Mouse (Mus musculus): ENCODE results near the gene Prtg. TPM values are rescaled to one million over a fixed set of nuclear protein-coding genes. Genes with fewer than 3 reads are reported as not detected.

Gene Prtg
- 0.40 and 0.52 TPM in 2 replicates for polyA plus RNA-seq (2015; fragmentation: Nextera tagmentation; extraction: Ambion mirVana)

DNA sequence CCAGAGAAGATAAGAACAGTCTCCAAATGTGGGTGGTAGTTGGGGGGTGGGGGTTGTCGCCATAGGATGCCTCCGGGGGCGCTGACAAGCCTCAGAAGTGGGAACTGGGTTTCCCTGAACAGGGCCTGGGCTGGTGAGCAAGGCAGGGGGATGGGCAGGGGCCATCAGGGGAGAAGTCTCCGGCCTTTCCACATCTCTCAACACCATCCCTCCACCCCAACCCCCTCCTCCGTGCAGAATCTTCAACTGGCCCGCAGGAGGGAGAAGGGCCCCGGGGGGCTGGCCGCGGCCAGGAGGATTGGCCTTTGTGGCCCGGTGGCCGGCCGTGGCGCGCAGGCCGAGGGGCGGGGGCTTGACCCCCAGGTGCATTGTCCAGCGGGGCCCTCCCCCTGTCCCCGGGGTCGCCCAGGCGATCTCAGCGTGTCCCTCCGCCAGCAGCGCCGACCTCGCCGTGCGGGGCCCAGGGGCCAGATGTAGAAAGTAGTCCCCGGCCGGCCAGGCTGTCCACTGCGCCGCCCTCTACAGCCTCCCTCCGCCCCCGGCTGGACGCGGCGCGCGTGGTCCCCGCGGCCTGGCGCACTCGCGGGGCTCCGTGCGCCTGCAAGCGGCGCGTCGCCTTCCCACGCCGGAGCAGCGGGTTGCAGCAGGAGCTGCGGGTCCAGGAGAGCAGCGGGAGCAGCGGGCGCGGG lies at the start of gene Prtg:
TSS of gene Prtg (plus strand) at position 144 of the 689 bp plus-strand sequence.
- peak; percentile 70 for ATAC-seq
- peak within 1 kb of the TSS; percentile 99 for H3K4me2 ChIP-seq (replicated peaks)
- no peaks in the 10 kb centered on the region; the same call in 1 of the 2 replicates for H3K27me3 ChIP-seq (replicated peaks)
- no peaks in the 10 kb centered on the region for H3K9me3 ChIP-seq
- H3K27ac ChIP-seq: peak within 1 kb of the TSS; percentile 66
- H3K36me3 ChIP-seq: no peaks in the 10 kb centered on the region
- WGBS: under 1% methylated on average over 57 of the region's 57 CpGs
- H3K4me3 ChIP-seq (replicated peaks): peak within 1 kb of the TSS; percentile 87
- H3K9ac ChIP-seq: peak within 1 kb of the TSS; percentile 78
- H3K4me1 ChIP-seq (replicated peaks): 0 out of 2 replicates have a peak, but pooled peaks cover 8% of the 10 kb centered on the region

DNA sequence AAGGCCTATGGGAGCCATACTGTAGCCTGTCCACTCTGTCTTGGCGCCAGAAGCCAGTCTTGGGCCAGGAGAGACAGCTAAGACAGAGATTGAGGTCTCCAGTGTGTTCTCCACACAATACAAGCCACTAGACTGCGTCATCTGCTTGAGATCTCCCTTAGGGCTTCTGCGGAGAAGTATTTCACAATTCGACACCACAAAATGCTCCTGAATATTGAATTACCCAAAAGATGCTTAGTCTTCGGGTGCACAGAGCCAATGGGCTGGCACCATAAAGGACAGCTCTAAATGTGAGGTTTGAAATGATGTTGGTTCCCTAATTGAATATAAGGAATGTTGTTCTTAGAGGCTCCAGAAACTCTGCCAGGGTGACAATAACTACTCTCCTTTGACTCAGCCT lies 49.5 kb upstream of the Prtg start:
- Histone ChIP-seq H3K4me1 (replicated peaks) (0 out of 2 replicates have a peak, but pooled peaks cover 4% of the 10 kb centered on the region), H3K4me2 (replicated peaks) (no peak overlapping the region), H3K4me3 (replicated peaks) (no peak overlapping the region), H3K36me3 (no peaks in the 10 kb centered on the region), H3K27ac (no peak overlapping the region), H3K27me3 (replicated peaks) (no peaks in the 10 kb centered on the region), H3K9ac (no peak overlapping the region), H3K9me3 (no peaks in the 10 kb centered on the region)
- ATAC-seq: no peak
- WGBS: 89% methylated on average over 5 of the region's 5 CpGs

DNA sequence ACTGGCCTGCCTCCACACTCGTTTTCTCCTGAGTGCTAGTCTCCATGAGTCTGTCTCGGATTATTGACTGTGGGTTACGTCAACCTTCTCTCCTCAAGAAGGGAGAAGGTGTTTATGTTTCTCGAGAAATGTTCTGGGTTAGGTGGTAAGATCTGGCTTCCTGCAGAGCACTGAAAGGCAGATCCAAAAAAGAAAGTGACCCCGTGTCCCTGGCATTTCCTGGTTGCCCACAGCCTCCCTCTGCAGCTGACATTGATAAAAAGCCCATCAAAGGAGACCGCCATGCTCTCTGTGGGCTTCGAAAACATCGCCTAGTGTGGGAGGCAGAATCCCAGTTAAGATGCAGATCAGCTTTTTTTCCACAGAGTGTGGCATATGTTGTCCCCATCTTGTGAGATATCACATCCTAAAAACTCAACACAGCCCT lies 48.0 kb upstream of the Prtg start:
- ATAC-seq: no peak
- Histone ChIP-seq H3K36me3 (no peaks in the 10 kb centered on the region), H3K27me3 (replicated peaks) (no peaks in the 10 kb centered on the region), H3K4me1 (replicated peaks) (peaks cover 12% of the 10 kb centered on the region), H3K4me2 (replicated peaks) (no peak overlapping the region), H3K9ac (no peak overlapping the region), H3K4me3 (replicated peaks) (no peak overlapping the region), H3K27ac (no peak overlapping the region), H3K9me3 (no peaks in the 10 kb centered on the region)
- 34% methylated on average over 8 of the region's 8 CpGs for WGBS

DNA sequence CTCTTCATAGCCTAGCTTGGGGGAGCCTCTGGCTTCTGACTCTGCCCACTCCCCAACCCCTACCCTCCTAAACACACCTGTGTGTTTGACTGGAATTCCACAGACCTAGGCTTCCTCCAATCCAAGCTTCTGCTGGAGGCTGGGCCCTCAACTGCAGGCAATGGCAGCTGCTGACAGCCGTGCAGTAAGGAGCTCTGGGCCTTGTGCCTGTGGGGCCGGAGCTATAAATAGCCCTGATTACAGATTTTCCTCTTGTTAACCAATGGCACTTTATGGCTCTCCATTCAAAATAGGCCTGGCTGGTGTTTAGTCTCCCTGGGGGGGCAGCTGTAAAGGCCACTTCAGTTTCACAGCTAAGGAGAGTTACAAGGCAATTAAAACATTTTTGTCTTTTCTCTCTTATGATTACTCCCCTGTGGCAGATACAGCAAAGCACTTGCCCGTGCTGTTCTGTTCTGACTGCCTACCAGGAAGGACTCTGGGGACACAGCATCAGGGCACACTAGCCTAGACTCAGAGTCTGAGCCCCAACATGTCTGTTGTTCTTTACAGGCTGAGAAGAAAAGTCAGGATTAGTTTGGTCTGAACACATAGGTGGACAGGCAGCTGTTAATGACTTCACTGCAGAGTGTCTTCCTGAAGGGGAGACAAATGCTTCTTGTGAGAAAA lies 43.5 kb upstream of the Prtg start:
- 0 out of 2 replicates have a peak overlapping the region, but pooled peaks have one; percentile 17 for H3K4me2 ChIP-seq (replicated peaks)
- 8% methylated on average over 3 of the region's 3 CpGs for WGBS
- no peak overlapping the region for H3K9ac ChIP-seq
- no peak overlapping the region for H3K4me3 ChIP-seq (replicated peaks)
- no peaks in the 10 kb centered on the region for H3K9me3 ChIP-seq
- ATAC-seq: peak; percentile 84
- no peaks in the 10 kb centered on the region for H3K36me3 ChIP-seq
- no peaks in the 10 kb centered on the region for H3K27me3 ChIP-seq (replicated peaks)
- peak overlapping the region; percentile 55 for H3K27ac ChIP-seq
- H3K4me1 ChIP-seq (replicated peaks): peaks cover 10% of the 10 kb centered on the region

DNA sequence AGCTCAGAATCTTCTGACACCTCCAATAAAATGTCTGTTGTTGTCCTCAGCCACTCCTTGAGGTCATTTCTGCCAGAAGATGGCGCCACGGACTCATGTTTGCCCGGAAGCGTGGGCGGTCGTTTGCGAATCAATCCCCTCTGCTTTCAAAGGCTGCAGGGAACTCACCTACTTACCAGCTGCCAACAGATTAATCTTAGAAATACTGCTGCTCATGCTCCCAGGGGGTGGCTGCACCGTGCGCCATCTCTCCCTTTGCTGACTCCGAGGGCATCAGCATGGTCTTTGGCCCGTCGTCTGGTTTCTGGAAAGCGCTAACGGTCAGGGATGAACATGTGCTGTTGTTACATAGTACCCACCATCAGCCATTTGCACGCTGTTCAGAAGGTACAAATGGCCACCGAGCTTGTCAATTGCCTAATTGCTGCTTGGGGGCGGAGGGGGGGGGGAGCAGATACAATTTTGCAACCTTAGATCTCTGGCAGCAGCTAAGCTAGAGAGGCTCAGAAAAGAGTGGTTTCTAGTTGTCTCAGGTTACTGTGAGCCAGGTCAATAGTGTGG lies 39.8 kb upstream of the Prtg start:
- Histone ChIP-seq H3K9ac (peak overlapping the region; percentile 5; the same call in 1 of the 2 replicates), H3K9me3 (no peaks in the 10 kb centered on the region), H3K27me3 (replicated peaks) (no peaks in the 10 kb centered on the region), H3K4me2 (replicated peaks) (peak overlapping the region; percentile 64), H3K4me3 (replicated peaks) (peak overlapping the region; percentile 23), H3K4me1 (replicated peaks) (peaks cover 8% of the 10 kb centered on the region), H3K27ac (no peak overlapping the region), H3K36me3 (no peaks in the 10 kb centered on the region)
- peak; percentile 70 for ATAC-seq
- under 1% methylated on average over 17 of the region's 17 CpGs for WGBS

DNA sequence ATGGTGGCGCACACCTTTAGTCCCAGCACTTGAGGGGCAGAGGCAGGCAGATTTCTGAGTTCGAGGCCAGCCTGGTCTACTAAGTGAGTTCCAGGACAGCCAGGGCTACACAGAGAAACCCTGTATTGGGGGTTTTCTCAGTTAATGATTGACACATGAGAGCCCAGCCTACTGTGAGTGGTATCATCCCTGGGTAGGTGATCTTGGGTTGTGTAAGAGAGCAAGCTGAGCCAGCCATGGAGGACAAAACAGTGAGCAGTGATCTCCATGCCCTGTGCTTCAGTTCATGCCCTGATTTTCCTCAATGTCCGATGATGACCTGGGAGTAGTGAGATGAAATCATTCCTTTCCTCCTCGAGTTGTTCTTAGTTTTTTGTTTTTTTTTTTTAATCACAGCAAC lies 31.7 kb upstream of the Prtg start:
- Histone ChIP-seq H3K9ac (no peak overlapping the region), H3K4me1 (replicated peaks) (peaks cover 9% of the 10 kb centered on the region), H3K36me3 (no peaks in the 10 kb centered on the region), H3K9me3 (no peaks in the 10 kb centered on the region), H3K4me2 (replicated peaks) (no peak overlapping the region), H3K4me3 (replicated peaks) (no peak overlapping the region), H3K27ac (no peak overlapping the region), H3K27me3 (replicated peaks) (no peaks in the 10 kb centered on the region)
- 86% methylated on average over 4 of the region's 4 CpGs for WGBS
- ATAC-seq: no peak

DNA sequence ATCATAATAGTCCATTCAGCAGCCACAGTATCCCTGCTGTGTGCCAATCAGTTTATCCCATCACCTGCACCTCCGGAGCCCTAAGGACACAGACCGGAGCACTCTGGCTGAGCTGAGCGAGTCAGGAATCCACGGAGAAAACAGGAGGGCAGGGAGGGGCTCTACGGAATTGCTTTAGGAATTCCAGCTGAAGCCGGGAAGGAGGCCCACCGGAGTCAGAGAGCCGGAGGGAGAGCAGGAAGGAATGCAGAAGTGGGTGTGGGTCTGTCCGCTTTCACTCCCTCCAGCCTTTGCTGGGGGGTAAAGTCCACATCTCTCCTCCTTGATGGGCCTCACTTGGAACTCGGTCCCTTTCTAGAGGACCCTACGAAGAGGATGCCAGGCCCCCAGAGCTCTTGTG lies 27.7 kb upstream of the Prtg start:
- Histone ChIP-seq H3K4me2 (replicated peaks) (peak overlapping the region; percentile 43), H3K9me3 (no peaks in the 10 kb centered on the region), H3K9ac (no peak overlapping the region), H3K27me3 (replicated peaks) (no peaks in the 10 kb centered on the region), H3K27ac (peak overlapping the region; percentile 7; the same call in 1 of the 2 replicates), H3K4me1 (replicated peaks) (peaks cover 25% of the 10 kb centered on the region), H3K4me3 (replicated peaks) (0 out of 2 replicates have a peak overlapping the region, but pooled peaks have one; percentile 7), H3K36me3 (no peaks in the 10 kb centered on the region)
- WGBS: 21% methylated on average over 11 of the region's 11 CpGs
- ATAC-seq: peak; percentile 77

DNA sequence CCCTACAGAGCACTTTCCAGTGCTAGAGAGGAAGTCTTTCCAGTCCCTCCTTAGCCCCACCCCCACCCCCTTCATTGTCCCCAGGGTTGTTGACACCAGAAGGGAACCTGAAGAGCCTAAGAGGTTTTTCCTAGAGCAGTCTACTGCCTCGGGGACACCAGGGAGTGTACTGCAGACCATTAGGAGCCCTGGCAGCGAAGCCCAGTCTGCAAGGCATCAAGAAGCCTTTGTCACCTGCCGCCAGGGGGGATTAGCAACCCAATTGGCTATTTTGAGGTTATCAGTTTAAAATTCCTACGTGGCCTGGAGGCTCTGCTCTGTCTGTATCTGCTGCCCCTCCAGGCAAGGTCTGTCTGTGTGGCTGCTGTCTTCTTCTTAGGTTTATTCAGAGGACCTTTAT lies 26.9 kb upstream of the Prtg start:
- H3K4me2 ChIP-seq (replicated peaks): peak overlapping the region; percentile 28; the same call in 1 of the 2 replicates
- H3K9me3 ChIP-seq: no peaks in the 10 kb centered on the region
- peak; percentile 26; the same call in 1 of the 2 replicates for ATAC-seq
- H3K27ac ChIP-seq: peak overlapping the region; percentile 73
- H3K4me1 ChIP-seq (replicated peaks): peaks cover 25% of the 10 kb centered on the region
- no peaks in the 10 kb centered on the region for H3K36me3 ChIP-seq
- no peak overlapping the region for H3K9ac ChIP-seq
- H3K4me3 ChIP-seq (replicated peaks): no peak overlapping the region
- 10% methylated on average over 4 of the region's 4 CpGs for WGBS
- no peaks in the 10 kb centered on the region for H3K27me3 ChIP-seq (replicated peaks)

DNA sequence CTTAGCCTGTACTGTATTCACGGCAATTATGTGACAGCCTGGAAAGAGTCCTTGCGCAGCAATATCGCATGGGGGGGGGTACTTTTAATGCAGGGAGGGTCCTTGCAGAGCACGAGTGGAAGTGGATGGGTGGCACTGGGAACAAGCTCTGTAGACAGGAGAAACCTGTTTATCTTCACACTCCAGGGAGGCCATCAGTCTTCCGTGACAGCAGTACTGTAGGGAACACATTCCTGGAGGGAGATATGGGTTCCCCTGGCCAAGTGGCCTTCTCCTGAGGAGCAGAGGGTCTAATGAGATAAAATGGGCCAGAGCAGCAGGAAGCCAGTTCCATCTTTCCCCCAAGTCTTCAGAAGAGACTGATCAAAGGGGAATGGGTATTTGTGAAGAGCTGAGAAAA lies 26.0 kb upstream of the Prtg start:
- peak overlapping the region; percentile 28; the same call in 1 of the 2 replicates for H3K4me2 ChIP-seq (replicated peaks)

DNA sequence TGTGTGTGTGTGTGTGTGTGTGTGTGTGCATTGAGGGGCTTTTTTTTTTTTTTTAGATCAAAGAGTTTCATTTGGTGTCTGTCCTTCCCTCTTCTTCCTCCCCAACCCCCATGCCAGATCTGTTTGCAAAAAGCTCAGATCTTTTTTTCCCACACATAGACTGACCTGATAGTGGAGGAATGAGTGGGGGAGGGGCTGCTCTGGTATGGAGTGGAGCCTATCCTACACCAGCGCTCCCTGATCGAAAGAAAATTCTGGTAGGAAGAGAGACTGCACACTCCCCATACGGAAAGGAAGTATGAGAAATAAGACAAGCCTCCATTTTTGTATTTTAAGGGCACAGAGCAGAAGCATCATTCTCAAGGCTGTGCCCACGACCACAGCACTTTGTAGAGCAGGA lies 25.2 kb upstream of the Prtg start:
- 28% methylated on average over 4 of the region's 4 CpGs for WGBS
- Histone ChIP-seq H3K27ac (no peak overlapping the region), H3K4me1 (replicated peaks) (peaks cover 25% of the 10 kb centered on the region), H3K9ac (no peak overlapping the region), H3K27me3 (replicated peaks) (no peaks in the 10 kb centered on the region), H3K4me2 (replicated peaks) (no peak overlapping the region), H3K4me3 (replicated peaks) (no peak overlapping the region), H3K9me3 (no peaks in the 10 kb centered on the region), H3K36me3 (no peaks in the 10 kb centered on the region)
- no peak for ATAC-seq

More for the DNA sequence above, 26.0 kb upstream of the Prtg start:
- Histone ChIP-seq H3K9ac (no peak overlapping the region), H3K27me3 (replicated peaks) (no peaks in the 10 kb centered on the region), H3K27ac (0 out of 2 replicates have a peak overlapping the region, but pooled peaks have one; percentile 48), H3K4me3 (replicated peaks) (no peak overlapping the region), H3K36me3 (no peaks in the 10 kb centered on the region), H3K9me3 (no peaks in the 10 kb centered on the region), H3K4me1 (replicated peaks) (peaks cover 25% of the 10 kb centered on the region)
- 19% methylated on average over 5 of the region's 5 CpGs for WGBS
- ATAC-seq: no peak

DNA sequence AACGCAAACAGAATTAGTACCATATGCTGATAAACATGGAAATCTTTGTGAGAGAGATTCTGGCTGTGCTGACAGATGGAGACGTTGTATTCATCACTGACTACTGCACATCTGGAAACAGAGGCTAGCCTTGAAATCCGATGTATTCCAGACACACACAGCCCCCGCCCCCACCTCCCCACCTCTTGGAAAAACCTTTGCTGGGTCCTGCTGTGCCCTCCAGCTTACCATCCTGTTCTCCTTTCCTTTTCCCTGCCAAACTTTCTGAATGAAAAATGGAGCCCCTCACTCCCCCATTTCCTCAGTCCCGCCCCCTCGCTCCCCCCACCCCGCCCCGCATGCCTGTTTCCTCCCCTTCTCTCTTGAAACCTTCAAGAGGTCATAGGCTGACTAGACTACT lies 24.6 kb upstream of the Prtg start:
- no peaks in the 10 kb centered on the region for H3K9me3 ChIP-seq
- H3K36me3 ChIP-seq: no peaks in the 10 kb centered on the region
- no peak for ATAC-seq
- H3K4me2 ChIP-seq (replicated peaks): no peak overlapping the region
- no peak overlapping the region for H3K4me3 ChIP-seq (replicated peaks)
- H3K4me1 ChIP-seq (replicated peaks): peaks cover 25% of the 10 kb centered on the region
- H3K27me3 ChIP-seq (replicated peaks): no peaks in the 10 kb centered on the region
- H3K9ac ChIP-seq: no peak overlapping the region
- no peak overlapping the region for H3K27ac ChIP-seq
- WGBS: 48% methylated on average over 8 of the region's 8 CpGs

DNA sequence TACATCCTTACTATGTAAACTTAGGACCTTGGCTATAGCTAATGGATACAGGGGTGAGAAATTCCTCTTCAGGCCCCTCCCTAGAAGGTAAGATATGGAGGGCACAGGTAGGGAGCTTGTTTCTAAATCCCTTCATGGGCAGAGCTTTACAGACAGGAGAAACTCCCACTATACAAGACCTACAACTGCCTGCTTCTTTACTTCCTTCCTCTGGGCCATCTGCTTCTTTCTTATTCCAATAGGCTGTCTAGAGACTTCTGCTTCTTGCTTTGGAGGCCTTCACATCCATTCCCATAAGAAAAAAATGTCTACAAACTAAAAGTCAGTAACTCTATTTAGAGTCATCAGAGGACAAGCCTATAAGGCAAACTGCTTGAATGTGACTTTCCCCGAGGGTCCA lies 18.9 kb upstream of the Prtg start:
- Histone ChIP-seq H3K4me3 (replicated peaks) (no peak overlapping the region), H3K27ac (no peak overlapping the region), H3K36me3 (no peaks in the 10 kb centered on the region), H3K9me3 (no peaks in the 10 kb centered on the region), H3K4me1 (replicated peaks) (0 out of 2 replicates have a peak, but pooled peaks cover 4% of the 10 kb centered on the region), H3K4me2 (replicated peaks) (no peak overlapping the region), H3K27me3 (replicated peaks) (no peaks in the 10 kb centered on the region), H3K9ac (no peak overlapping the region)
- ATAC-seq: no peak
- WGBS: 94% methylated on average over 1 of the region's 1 CpGs

Data from intestine, embryonic 15.5 days (tissue).